Mouse (Mus musculus) cerebellum, adult (tissue): ENCODE measurements around the gene Hhat.

ENCODE experiments used
- ATAC-seq: cut with Nextera tagmentation; 2 replicates; pipeline ENCODE4 v1.9.2; 2017; ENCODE audit warnings: mild to moderate bottlenecking, moderate library complexity, mixed read lengths; ENCODE audit not compliant: insufficient number of reproducible peaks, low FRiP score, low TSS enrichment

The Hhat gene

GRCm38 (mm10) chr1:192582921-192583320 lies 188.1 kb downstream of the Hhat start:
- no peak for ATAC-seq

GRCm38 (mm10) chr1:192564691-192565090 lies 206.3 kb downstream of the Hhat start:
- no peak for ATAC-seq

GRCm38 (mm10) chr1:192559341-192559740 lies 211.7 kb downstream of the Hhat start:
- ATAC-seq, result no peak

- no peak; the same call in 1 of the 2 replicates for ATAC-seq
Measured at GRCm38 (mm10) chr1:192557978-192558594, 212.9 kb downstream of the Hhat start.

- no peak for ATAC-seq
Measured at GRCm38 (mm10) chr1:192555516-192555915, 215.5 kb downstream of the Hhat start.

- ATAC-seq, result no peak
Measured at GRCm38 (mm10) chr1:192550561-192550960, 220.5 kb downstream of the Hhat start.

GRCm38 (mm10) chr1:192546843-192547242 lies 224.2 kb downstream of the Hhat start:
- 0 out of 2 replicates have a peak, but pooled peaks have one; percentile 32 for ATAC-seq

GRCm38 (mm10) chr1:192544901-192545300 lies 226.1 kb downstream of the Hhat start:
- peak; percentile 42; the same call in 1 of the 2 replicates for ATAC-seq

GRCm38 (mm10) chr1:192544091-192544490 lies 226.9 kb downstream of the Hhat start:
- no peak for ATAC-seq

- no peak for ATAC-seq
Measured at GRCm38 (mm10) chr1:192543686-192544085, 227.3 kb downstream of the Hhat start.

GRCm38 (mm10) chr1:192542093-192542492 lies 228.9 kb downstream of the Hhat start:
- no peak for ATAC-seq

- ATAC-seq, result no peak
Measured at GRCm38 (mm10) chr1:192537169-192537568, 233.9 kb downstream of the Hhat start.

- ATAC-seq, result no peak
Measured at GRCm38 (mm10) chr1:192536440-192536839, 234.6 kb downstream of the Hhat start.

GRCm38 (mm10) chr1:192533016-192533415 lies 238.0 kb downstream of the Hhat start:
- ATAC-seq, result no peak

GRCm38 (mm10) chr1:192532212-192532611 lies 238.8 kb downstream of the Hhat start:
- no peak for ATAC-seq

GRCm38 (mm10) chr1:192531490-192532146 lies 239.4 kb downstream of the Hhat start:
- ATAC-seq, result no peak

- no peak for ATAC-seq
Measured at GRCm38 (mm10) chr1:192525711-192526350, 245.2 kb downstream of the Hhat start.

GRCm38 (mm10) chr1:192522376-192523178 lies 248.4 kb downstream of the Hhat start:
- no peak for ATAC-seq

- ATAC-seq, result no peak
Measured at GRCm38 (mm10) chr1:192520836-192521435, 250.1 kb downstream of the Hhat start.

- no peak for ATAC-seq
Measured at GRCm38 (mm10) chr1:192519713-192520112, 251.3 kb downstream of the Hhat start.
